Mouse (Mus musculus): ENCODE results near the gene Tgfa. TPM values are rescaled to one million over a fixed set of nuclear protein-coding genes. Genes with fewer than 3 reads are reported as not detected.

Gene Tgfa
- polyA plus RNA-seq, 1 experiment from 2014 or later: 2.1 TPM

DNA sequence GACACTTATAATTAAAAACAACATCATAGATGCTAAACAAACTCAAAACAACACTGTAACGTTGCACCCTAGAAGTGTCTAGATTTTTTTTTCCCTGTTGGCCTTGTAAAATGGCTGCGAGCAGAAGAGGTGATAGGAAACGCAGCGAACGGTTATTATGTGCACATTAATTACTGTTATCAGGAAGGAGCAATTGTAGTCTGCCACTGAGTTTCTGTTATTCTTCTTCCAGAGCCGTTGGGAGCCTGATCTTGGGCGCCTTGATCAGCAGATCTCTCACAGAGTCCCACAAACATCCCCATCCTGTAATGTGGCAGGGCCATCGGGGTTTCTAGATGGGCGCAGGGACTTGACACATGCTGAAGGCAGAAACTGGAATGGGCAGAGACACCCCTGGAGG is 28.6 kb upstream of the Tgfa start:
- no peak overlapping the region for H3K27ac ChIP-seq
- WGBS (ENCODE audit: insufficient replicate concordance): 63% methylated on average over 9 of the region's 9 CpGs
- no peaks in the 10 kb centered on the region for H3K4me1 ChIP-seq

DNA sequence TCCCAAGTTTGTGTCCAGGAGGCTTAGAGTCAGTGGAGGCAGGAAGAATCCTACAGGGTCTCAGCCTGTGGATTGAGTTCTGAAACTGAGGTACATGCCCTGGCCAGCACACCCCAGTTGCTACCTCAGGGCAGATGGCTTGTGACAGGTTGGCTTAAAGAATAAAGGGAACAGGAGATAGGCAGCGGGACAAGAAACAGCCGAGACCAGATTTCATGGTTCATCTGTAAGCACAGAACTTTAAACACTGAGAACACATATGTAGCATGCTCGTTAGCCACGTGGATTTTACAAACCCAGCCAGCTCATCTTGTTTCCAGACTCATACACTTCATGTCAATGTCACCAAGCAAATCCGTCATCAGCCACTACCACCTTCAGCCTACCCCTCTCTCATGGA is 27.2 kb upstream of the Tgfa start:
- Histone ChIP-seq H3K27me3 (replicated peaks) (peaks cover 26% of the 10 kb centered on the region), H3K27ac (no peak overlapping the region), H3K4me1 (no peaks in the 10 kb centered on the region), H3K4me2 (no peak overlapping the region), H3K9me3 (replicated peaks) (no peaks in the 10 kb centered on the region), H3K36me3 (no peaks in the 10 kb centered on the region), H3K4me3 (no peak overlapping the region), H3K9ac (no peak overlapping the region)
- 70% methylated on average over 5 of the region's 5 CpGs for WGBS (ENCODE audit: insufficient replicate concordance)
- no peak for ATAC-seq

More for the DNA sequence above, 28.6 kb upstream of the Tgfa start:
- no peak overlapping the region for H3K4me3 ChIP-seq
- H3K36me3 ChIP-seq: no peaks in the 10 kb centered on the region
- H3K9ac ChIP-seq: no peak overlapping the region
- H3K4me2 ChIP-seq: no peak overlapping the region
- ATAC-seq: no peak
- no peaks in the 10 kb centered on the region for H3K9me3 ChIP-seq (replicated peaks)
- H3K27me3 ChIP-seq (replicated peaks): peaks cover 27% of the 10 kb centered on the region

DNA sequence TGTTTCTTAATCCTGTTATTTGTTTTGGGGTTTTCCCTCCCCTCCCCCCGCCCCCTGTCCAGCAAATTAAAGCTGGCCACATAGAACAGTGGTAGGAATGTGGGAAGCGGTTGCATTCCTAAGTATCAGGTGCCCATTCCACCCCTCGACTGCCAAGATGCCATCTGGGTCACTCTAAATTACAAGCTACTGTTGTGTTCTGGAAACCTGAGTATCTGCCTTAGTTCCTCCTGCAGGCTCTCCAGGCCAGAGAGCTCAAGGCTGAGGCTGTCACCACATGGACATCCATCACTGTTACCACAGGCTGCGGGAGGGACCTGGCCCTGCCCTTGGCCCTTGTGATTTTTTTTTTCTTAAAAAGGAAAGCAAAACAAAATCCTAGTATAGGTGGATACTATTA is 25.9 kb upstream of the Tgfa start:
- Histone ChIP-seq H3K4me3 (no peak overlapping the region), H3K4me2 (no peak overlapping the region), H3K9ac (no peak overlapping the region), H3K9me3 (replicated peaks) (no peaks in the 10 kb centered on the region), H3K27me3 (replicated peaks) (peaks cover 21% of the 10 kb centered on the region), H3K4me1 (no peaks in the 10 kb centered on the region), H3K36me3 (no peaks in the 10 kb centered on the region), H3K27ac (no peak overlapping the region)
- ATAC-seq: no peak
- WGBS (ENCODE audit: insufficient replicate concordance): 47% methylated on average over 4 of the region's 4 CpGs

DNA sequence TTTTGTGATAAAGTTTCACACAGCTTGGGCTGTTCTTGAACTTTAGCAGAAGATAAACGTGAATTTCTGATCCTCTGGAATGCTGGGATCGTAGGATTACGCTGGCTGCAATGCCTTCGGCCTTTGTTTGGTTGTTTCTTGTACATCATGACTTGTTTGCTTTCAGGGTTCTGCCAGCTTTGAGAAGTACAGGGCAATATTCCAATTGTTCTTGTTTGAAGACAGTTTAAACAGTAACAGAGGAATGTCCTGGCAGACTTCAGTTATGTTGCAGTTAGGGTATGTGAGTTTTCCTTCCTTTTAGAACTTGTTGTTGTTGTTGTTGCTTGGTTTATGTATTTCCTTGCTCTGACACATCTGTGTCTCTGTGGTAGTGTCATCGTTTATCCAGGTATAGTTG is 18.8 kb upstream of the Tgfa start:
- Histone ChIP-seq H3K4me3 (no peak overlapping the region), H3K27me3 (replicated peaks) (no peaks in the 10 kb centered on the region), H3K36me3 (no peaks in the 10 kb centered on the region), H3K9ac (no peak overlapping the region), H3K27ac (no peak overlapping the region), H3K4me1 (no peaks in the 10 kb centered on the region), H3K9me3 (replicated peaks) (no peaks in the 10 kb centered on the region), H3K4me2 (no peak overlapping the region)
- 62% methylated on average over 5 of the region's 5 CpGs for WGBS (ENCODE audit: insufficient replicate concordance)
- no peak for ATAC-seq

DNA sequence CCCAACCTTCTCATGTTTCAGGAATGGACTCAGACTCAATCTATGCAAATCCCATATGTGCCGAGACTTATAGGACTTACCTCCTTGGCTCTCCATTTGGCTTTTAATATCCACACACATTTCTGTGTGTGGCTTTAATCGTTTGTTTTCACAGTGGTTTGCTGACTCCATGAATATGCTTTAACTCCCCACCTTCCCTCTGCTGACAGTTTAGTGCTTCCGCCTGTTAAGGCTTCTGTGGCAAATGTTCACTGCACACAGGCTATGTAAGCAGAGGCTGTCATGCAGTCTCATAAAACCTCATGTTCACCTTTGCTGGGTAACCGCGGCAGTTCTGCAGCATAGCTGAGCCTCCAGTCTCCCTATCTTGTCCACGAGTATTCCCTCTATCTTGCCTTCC is 18.3 kb upstream of the Tgfa start:
- 64% methylated on average over 6 of the region's 6 CpGs for WGBS (ENCODE audit: insufficient replicate concordance)
- no peaks in the 10 kb centered on the region for H3K36me3 ChIP-seq
- H3K4me3 ChIP-seq: no peak overlapping the region
- no peaks in the 10 kb centered on the region for H3K9me3 ChIP-seq (replicated peaks)
- ATAC-seq: no peak
- no peaks in the 10 kb centered on the region for H3K27me3 ChIP-seq (replicated peaks)
- H3K4me2 ChIP-seq: no peak overlapping the region
- no peak overlapping the region for H3K27ac ChIP-seq
- H3K4me1 ChIP-seq: no peaks in the 10 kb centered on the region
- no peak overlapping the region for H3K9ac ChIP-seq

DNA sequence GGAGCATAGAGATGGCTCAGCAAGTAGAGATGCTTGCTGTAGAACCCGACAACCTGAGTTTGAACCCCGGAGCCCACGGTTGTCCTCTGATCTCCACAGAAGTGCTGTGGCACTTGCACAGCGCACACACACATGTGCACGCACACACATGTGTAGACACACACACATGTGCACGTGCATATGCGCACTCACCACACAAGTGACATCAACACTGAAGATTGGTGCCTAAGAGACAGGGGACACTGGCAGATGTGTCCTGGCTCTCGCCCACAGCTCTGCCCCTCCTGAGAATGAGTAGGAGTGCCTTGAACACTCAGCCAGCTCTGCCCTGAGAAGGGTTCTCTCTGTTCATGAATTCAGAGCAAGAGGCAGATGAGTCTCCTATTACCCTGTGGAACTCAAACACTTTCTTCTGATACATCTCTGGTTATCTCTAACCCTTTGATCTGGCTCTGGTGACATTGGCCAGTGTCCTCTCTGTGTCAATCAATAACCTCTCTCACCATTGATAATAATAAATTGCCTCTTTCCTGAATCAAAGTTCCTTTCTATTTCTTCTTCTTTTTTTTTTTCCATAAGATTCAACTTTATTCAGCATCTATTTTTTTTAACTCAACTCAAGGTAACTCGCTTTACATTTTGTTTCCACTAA is 17.6 kb upstream of the Tgfa start:
- WGBS (ENCODE audit: insufficient replicate concordance): 76% methylated on average over 9 of the region's 9 CpGs
- no peak overlapping the region for H3K4me3 ChIP-seq
- ATAC-seq: no peak

DNA sequence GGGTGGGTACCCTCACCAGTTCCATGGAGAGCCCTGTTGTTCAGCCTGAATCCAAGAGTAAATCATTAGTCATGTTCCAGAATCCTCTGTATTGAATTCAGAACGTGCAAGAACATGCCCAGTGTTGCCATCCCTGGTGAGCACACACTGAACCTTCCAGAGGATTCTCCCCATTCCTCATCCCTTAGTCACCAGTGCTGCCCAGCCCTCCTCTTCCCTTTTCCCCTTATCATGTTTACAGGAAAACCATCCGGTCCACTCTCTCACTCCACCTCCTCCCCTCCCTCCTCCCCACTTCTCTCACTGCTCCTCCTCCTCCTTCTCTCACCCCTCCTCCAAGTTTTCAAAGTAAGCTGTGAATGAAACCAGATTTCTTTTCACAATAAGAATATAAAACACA is 14.4 kb upstream of the Tgfa start:
- Histone ChIP-seq H3K9me3 (replicated peaks) (no peaks in the 10 kb centered on the region), H3K9ac (no peak overlapping the region), H3K4me1 (no peaks in the 10 kb centered on the region), H3K4me2 (no peak overlapping the region), H3K27me3 (replicated peaks) (no peaks in the 10 kb centered on the region; the same call in 1 of the 2 replicates), H3K36me3 (no peaks in the 10 kb centered on the region), H3K4me3 (no peak overlapping the region), H3K27ac (no peak overlapping the region)
- ATAC-seq: no peak
- WGBS (ENCODE audit: insufficient replicate concordance): 20% methylated on average over 2 of the region's 2 CpGs

More for the DNA sequence above, 17.6 kb upstream of the Tgfa start:
- Histone ChIP-seq H3K4me2 (no peak overlapping the region), H3K36me3 (no peaks in the 10 kb centered on the region), H3K9ac (no peak overlapping the region), H3K27ac (no peak overlapping the region), H3K9me3 (replicated peaks) (no peaks in the 10 kb centered on the region), H3K4me1 (no peaks in the 10 kb centered on the region), H3K27me3 (replicated peaks) (no peaks in the 10 kb centered on the region; the same call in 1 of the 2 replicates)

DNA sequence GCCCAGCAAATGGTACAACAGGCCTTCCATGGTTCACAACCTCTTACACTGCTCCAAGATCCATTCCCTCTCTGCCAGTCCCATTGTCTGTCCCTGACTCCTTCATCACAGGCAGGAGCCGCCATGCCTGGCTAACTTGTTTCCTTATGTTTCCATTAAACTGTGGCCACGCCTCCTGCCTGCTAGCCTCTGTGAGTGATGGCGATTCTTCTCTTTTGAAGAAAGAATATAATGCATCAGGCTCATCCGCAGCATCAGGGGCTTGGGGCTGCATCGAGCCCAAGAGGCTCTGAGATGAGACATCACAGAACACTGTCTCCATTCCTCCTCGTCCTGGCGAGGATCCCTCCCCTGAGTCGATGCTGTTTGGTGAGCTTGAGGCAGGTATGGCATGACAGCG is 13.0 kb upstream of the Tgfa start:
- H3K4me1 ChIP-seq: no peaks in the 10 kb centered on the region
- H3K27me3 ChIP-seq (replicated peaks): no peaks in the 10 kb centered on the region; the same call in 1 of the 2 replicates
- H3K9ac ChIP-seq: no peak overlapping the region
- no peak for ATAC-seq
- H3K4me3 ChIP-seq: no peak overlapping the region
- no peaks in the 10 kb centered on the region for H3K9me3 ChIP-seq (replicated peaks)
- 65% methylated on average over 9 of the region's 9 CpGs for WGBS (ENCODE audit: insufficient replicate concordance)
- H3K36me3 ChIP-seq: no peaks in the 10 kb centered on the region
- H3K4me2 ChIP-seq: no peak overlapping the region
- no peak overlapping the region for H3K27ac ChIP-seq

DNA sequence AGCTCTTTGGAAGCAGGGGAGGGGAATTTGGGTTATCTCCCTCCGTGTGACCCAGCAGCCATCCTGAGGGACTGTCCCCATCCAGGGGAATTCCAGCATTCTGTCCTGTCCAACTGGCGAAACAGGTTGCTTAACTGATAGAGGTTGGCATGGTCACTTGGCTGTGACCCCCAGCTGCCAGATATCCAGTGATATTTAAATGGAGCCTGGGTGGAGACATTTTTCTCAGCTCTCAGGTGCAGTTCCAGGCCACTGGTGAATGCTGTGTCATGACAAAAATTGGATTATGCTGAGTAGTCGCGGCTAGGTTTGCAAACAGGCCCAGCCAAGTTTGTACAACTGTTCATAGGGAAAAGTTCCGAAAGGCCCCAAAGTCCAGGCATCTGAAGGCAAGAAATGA is 12.4 kb upstream of the Tgfa start:
- no peaks in the 10 kb centered on the region for H3K9me3 ChIP-seq (replicated peaks)
- H3K9ac ChIP-seq: no peak overlapping the region
- H3K4me3 ChIP-seq: no peak overlapping the region
- H3K27me3 ChIP-seq (replicated peaks): no peaks in the 10 kb centered on the region; the same call in 1 of the 2 replicates
- no peaks in the 10 kb centered on the region for H3K36me3 ChIP-seq
- no peaks in the 10 kb centered on the region for H3K4me1 ChIP-seq
- WGBS (ENCODE audit: insufficient replicate concordance): 73% methylated on average over 5 of the region's 5 CpGs
- no peak for ATAC-seq
- no peak overlapping the region for H3K27ac ChIP-seq
- no peak overlapping the region for H3K4me2 ChIP-seq

DNA sequence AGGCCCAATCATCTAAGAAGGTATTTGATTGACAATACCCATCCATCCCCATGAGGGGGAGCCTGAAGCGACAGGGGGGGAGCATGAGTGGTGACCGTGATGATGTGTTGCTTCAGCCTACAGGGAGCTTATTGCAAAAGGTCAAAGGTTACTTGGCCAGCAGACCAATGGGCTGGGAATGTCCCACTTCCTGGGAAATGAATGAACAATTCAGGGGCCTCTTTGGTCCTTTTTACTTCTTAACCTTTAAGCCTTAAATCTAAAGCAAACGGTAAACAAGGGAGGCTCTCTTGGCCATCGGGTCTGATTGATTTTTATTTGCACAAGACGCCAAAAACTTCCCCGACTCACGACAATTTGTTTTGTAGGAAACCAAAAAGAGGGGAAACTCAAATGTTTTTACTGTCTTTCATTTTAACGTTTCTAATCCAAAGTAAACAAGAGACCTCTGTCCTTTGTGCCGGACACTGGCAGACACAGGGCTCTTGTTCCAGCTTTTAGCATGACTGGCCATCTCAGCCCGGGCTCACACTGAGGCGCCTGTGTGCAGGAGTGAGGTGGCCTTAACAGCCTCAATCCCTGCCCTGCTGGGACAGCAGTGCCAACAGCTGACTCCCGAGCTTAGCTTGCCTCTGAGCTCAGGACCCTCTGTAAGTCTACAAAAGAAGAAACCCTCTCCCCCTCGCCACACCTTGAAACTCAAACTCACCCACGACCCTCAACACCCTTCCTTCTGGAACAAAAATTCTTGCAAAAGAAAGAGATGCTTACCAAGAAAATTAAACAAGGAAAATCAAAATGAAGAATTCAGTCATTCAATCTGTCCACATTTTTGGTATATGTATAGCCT is 8.7 kb upstream of the Tgfa start:
- no peak overlapping the region for H3K9ac ChIP-seq

DNA sequence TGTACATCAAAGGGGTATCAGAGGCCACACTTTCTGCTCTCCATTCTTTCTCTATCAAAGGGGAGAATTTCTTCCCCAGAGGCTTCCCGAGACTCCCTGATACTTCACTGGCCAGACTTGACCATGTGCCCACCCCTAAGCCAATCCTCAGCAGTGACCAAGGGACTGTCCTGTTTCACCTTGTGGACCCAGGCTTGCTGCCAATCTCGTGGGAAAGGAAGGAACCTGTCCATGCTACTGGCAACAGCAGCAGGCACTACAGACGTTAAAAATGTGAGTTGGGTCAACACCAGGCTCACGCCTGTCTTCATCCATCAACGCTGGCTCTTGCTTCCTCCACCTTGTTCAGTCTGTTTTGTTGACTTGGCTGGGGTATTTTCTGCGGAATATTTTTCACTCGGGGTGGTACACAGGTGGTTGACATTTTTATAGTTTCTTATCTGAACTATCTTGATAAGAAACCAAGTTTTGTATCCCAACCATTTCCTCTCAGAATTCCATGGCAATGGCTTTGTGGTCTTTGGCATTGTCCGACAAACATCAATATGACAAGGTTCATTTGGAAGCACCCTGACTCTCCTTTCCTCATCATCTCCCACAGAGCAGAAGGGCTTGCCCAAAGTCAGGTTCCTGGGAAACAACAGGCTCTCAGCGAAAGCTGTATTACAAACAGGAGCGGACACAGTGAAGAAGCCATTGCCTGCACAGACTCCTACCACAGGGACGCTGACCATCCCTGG is 6.1 kb upstream of the Tgfa start:
- WGBS (ENCODE audit: insufficient replicate concordance): 60% methylated on average over 11 of the region's 11 CpGs
- no peaks in the 10 kb centered on the region for H3K9me3 ChIP-seq (replicated peaks)

More for the DNA sequence above, 8.7 kb upstream of the Tgfa start:
- 67% methylated on average over 14 of the region's 14 CpGs for WGBS (ENCODE audit: insufficient replicate concordance)
- Histone ChIP-seq H3K36me3 (no peaks in the 10 kb centered on the region), H3K4me1 (no peaks in the 10 kb centered on the region), H3K27ac (no peak overlapping the region), H3K9me3 (replicated peaks) (no peaks in the 10 kb centered on the region), H3K4me3 (no peak overlapping the region), H3K4me2 (no peak overlapping the region), H3K27me3 (replicated peaks) (peaks cover 10% of the 10 kb centered on the region)
- ATAC-seq: no peak

DNA sequence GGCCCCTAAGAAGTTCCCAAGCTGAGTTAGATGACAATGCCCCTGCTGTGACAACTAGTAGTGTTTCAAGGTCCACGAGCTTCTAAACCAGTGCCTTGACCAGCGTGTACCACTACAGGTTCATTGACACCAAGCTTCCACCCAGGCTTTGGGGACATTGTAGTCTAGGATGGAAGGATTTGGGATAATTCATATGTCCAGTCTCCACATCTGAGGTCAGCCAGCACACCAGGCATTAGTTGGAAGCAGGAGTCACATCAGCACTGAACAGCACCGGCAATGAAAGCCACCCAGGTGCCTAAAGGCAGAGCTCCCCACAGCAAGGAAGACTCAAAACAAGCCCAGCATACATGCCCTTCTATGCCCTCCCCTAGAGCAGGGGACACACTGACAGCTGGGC is 4.4 kb upstream of the Tgfa start:
- no peak for ATAC-seq
- no peak overlapping the region for H3K27ac ChIP-seq
- WGBS (ENCODE audit: insufficient replicate concordance): 66% methylated on average over 3 of the region's 3 CpGs
- H3K27me3 ChIP-seq (replicated peaks): peaks cover 45% of the 10 kb centered on the region
- H3K4me2 ChIP-seq: no peak overlapping the region
- no peaks in the 10 kb centered on the region for H3K9me3 ChIP-seq (replicated peaks)
- no peaks in the 10 kb centered on the region for H3K36me3 ChIP-seq
- no peaks in the 10 kb centered on the region for H3K4me1 ChIP-seq
- H3K4me3 ChIP-seq: no peak overlapping the region
- H3K9ac ChIP-seq: no peak overlapping the region

More for the DNA sequence above, 6.1 kb upstream of the Tgfa start:
- ATAC-seq: no peak
- no peaks in the 10 kb centered on the region for H3K36me3 ChIP-seq
- no peak overlapping the region for H3K9ac ChIP-seq
- peaks cover 27% of the 10 kb centered on the region for H3K27me3 ChIP-seq (replicated peaks)
- H3K27ac ChIP-seq: no peak overlapping the region
- no peaks in the 10 kb centered on the region for H3K4me1 ChIP-seq
- H3K4me2 ChIP-seq: no peak overlapping the region
- no peak overlapping the region for H3K4me3 ChIP-seq
